Mouse (Mus musculus) thymus, adult 2 months (tissue): ENCODE data around the gene Fsd1.

Experiments
- CTCF ChIP-seq: fragments of 200-500 bp; IDR thresholded peaks from 2 replicates; pipeline ENCODE4 v1.5.1; 2012; ENCODE audit warnings: mild to moderate bottlenecking, control low read depth, low read length, moderate library complexity, borderline replicate concordance; ENCODE audit not compliant: control insufficient read depth, poor library complexity, insufficient read depth; ENCODE audit errors: extremely low read depth
- POLR2A ChIP-seq: fragments of 200-500 bp; IDR thresholded peaks from 2 replicates; pipeline ENCODE4 v1.6.1; 2012; ENCODE audit warnings: mild to moderate bottlenecking, low read length, control low read depth, moderate library complexity; ENCODE audit not compliant: control insufficient read depth, poor library complexity, insufficient read depth; ENCODE audit errors: extremely low read depth

DNA sequence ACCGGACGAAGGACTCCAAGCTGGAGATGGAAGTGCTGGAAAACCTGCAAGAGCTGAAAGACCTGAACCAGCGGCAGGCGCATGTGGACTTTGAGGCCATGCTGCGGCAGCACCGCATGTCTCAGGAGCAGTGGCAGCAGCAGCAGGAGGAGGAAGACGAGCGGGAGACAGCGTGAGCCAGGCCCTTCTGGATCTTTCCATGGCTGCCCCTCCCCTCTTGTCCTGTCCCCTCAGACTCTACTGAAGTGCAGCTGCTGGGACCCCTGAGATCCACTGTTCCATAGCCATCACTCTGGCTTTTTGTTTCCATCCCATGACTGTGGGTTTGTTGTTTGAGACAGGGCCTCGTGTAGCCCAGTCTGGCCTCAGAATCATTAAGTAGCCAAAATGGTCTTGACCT is 21.8 kb upstream of the Fsd1 start:
- TF ChIP-seq CTCF, result no peak
- TF ChIP-seq POLR2A, result no peak
